Mouse (Mus musculus) hindbrain, embryonic 11.5 days (tissue): ENCODE results near the gene Aff3. TPM values are rescaled to one million over a fixed set of nuclear protein-coding genes. Genes with fewer than 3 reads are reported as not detected.
A peak's percentile ranks its signal among the peaks of the same experiment; 100 is the strongest.

ENCODE experiments used
- ATAC-seq: fragments of 200-750 bp; cut with Nextera tagmentation; 2 replicates; pipeline ENCODE4 v1.8.0; 2017; ENCODE audit warnings: mild to moderate bottlenecking, moderate TSS enrichment, moderate library complexity; ENCODE audit not compliant: low FRiP score
- DNase-seq: peaks from one replicate; pipeline ENCODE4 v3.0.0-alpha.2; 2015; ENCODE audit warnings: low spot score
- H3K27ac ChIP-seq: fragments of 300-500 bp; sonication (generic); 2 replicates; pipeline ENCODE4 v1.5.1; 2014; ENCODE audit warnings: mild to moderate bottlenecking, low read depth, low read length
- H3K27me3 ChIP-seq: fragments of 300-500 bp; sonication (generic); 2 replicates; pipeline ENCODE4 v1.6.1; 2014; ENCODE audit warnings: mild to moderate bottlenecking, low read length, moderate library complexity, mixed read lengths; ENCODE audit not compliant: control insufficient read depth, insufficient read depth
- H3K36me3 ChIP-seq: fragments of 300-500 bp; sonication (generic); 2 replicates; pipeline ENCODE4 v1.6.1; 2014; ENCODE audit warnings: mild to moderate bottlenecking, low read length, moderate library complexity, mixed read lengths; ENCODE audit not compliant: control insufficient read depth, insufficient read depth
- H3K4me1 ChIP-seq: fragments of 300-500 bp; sonication (generic); replicated peaks from 2 replicates; pipeline ENCODE4 v1.6.1; 2014; ENCODE audit warnings: low read length, mixed read lengths; ENCODE audit not compliant: control insufficient read depth, insufficient read depth
- H3K4me2 ChIP-seq: fragments of 300-500 bp; sonication (generic); replicated peaks from 2 replicates; pipeline ENCODE4 v1.6.1; 2014; ENCODE audit warnings: mild to moderate bottlenecking, low read depth, low read length
- H3K4me3 ChIP-seq: fragments of 300-500 bp; sonication (generic); 2 replicates; pipeline ENCODE4 v1.5.1; 2014; ENCODE audit warnings: low read depth, low read length
- H3K9ac ChIP-seq: fragments of 300-500 bp; sonication (generic); 2 replicates; pipeline ENCODE4 v1.6.1; 2014; ENCODE audit warnings: low read depth, low read length
- H3K9me3 ChIP-seq: fragments of 300-500 bp; sonication (generic); 2 replicates; pipeline ENCODE4 v1.6.1; 2016; ENCODE audit warnings: low read length; ENCODE audit not compliant: control insufficient read depth
- whole genome bisulfite sequencing: fragments of 180-500 bp; shearing (Covaris S2); extraction: QIAGEN DNeasy Blood & Tissue Kit; methylation state at CpG from one replicate; pipeline ENCODE4 v1.1.7; 2014; 5-methylcytosine and 5-hydroxymethylcytosine counted together
- polyA plus RNA-seq: library from polyadenylated mRNA; unstranded; fragments of >200 nt; fragmentation: Nextera tagmentation; extraction: Ambion mirVana; gene quantifications from 2 replicates; pipeline ENCODE4 v1.2.1, GENCODE M21; 2014

Gene Aff3
- polyA plus RNA-seq, 1 experiment from 2014 or later, result 19.7 TPM

DNA sequence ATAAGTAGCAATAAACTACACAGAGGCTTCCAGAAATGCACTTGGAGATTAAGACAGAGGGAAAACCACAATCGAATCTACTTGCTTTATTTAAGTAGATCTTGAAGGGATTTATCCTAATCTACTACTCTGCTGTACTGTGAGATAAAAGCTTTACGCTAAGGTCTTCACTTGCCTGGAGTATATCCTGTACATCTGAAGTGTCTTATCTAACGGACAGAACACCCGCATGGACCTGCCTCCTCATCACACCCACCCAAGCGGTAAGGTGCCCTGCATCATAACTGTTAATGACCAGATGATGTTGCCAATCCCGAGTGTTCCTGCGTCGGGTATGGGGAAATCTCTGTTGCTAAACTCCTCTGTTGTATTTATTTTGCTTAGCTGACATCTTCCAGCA, 209.8 kb downstream of the Aff3 start:
- Histone ChIP-seq H3K27me3 (no peaks in the 10 kb centered on the region), H3K4me2 (no peak overlapping the region), H3K36me3 (no peaks in the 10 kb centered on the region), H3K9ac (no peak overlapping the region), H3K4me3 (no peak overlapping the region), H3K4me1 (peaks cover 4% of the 10 kb centered on the region; the same call in 1 of the 2 replicates), H3K27ac (no peak overlapping the region), H3K9me3 (no peaks in the 10 kb centered on the region)
- DNase-seq (no peak), ATAC-seq (no peak)
- WGBS, result 92% methylated on average over 8 of the region's 8 CpGs

DNA sequence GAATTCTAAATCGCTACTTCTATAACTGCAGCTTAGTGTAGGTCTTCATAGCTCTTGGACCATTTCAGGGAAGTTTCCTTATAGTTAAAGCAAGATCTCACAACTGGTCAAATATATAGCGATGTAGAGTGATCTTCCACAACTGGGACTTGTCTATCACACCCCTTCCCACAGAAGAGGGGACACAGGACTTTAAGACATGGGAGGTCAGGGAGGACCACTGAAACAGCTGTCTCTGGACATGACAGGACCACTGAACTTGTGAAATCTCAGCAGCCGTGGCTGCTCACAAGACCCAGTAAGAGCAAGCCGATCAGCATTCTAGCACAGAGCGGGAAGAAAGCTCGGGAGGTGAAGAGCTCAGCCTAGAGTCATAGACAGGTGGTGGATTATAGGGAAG, 213.4 kb downstream of the Aff3 start:
- no peak overlapping the region for H3K27ac ChIP-seq
- no peaks in the 10 kb centered on the region for H3K27me3 ChIP-seq
- WGBS, result 95% methylated on average over 6 of the region's 6 CpGs
- H3K4me3 ChIP-seq, result no peak overlapping the region
- DNase-seq (no peak), ATAC-seq (no peak)
- H3K9me3 ChIP-seq, result no peaks in the 10 kb centered on the region
- no peak overlapping the region for H3K9ac ChIP-seq
- peaks cover 4% of the 10 kb centered on the region; the same call in 1 of the 2 replicates for H3K4me1 ChIP-seq
- H3K4me2 ChIP-seq, result no peak overlapping the region
- no peaks in the 10 kb centered on the region for H3K36me3 ChIP-seq

DNA sequence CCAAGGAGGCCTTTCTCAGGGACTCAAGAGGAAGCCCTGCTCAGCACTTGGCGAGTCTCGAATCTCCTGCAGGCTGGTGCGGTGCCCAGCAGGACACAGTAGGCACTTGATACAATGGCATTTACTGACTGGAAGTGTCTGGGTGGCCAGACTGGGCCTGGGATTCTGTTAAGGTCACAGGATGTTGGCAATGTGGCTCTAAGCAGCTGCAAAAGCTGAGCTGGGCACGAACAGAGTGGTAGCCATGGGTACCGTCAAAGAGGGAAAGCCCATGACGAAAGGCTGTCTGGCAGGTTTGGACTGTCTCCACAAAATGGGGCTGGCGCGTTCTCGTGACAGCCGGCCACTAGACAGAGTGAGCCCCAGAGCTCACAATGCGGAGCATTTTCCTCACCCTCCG, 214.1 kb downstream of the Aff3 start:
- Histone ChIP-seq H3K4me3 (no peak overlapping the region), H3K27ac (peak overlapping the region; percentile 42), H3K36me3 (no peaks in the 10 kb centered on the region), H3K4me2 (no peak overlapping the region), H3K27me3 (no peaks in the 10 kb centered on the region), H3K4me1 (peaks cover 4% of the 10 kb centered on the region), H3K9ac (no peak overlapping the region), H3K9me3 (no peaks in the 10 kb centered on the region)
- WGBS, result 83% methylated on average over 12 of the region's 12 CpGs
- DNase-seq, result no peak
- ATAC-seq, result no peak

DNA sequence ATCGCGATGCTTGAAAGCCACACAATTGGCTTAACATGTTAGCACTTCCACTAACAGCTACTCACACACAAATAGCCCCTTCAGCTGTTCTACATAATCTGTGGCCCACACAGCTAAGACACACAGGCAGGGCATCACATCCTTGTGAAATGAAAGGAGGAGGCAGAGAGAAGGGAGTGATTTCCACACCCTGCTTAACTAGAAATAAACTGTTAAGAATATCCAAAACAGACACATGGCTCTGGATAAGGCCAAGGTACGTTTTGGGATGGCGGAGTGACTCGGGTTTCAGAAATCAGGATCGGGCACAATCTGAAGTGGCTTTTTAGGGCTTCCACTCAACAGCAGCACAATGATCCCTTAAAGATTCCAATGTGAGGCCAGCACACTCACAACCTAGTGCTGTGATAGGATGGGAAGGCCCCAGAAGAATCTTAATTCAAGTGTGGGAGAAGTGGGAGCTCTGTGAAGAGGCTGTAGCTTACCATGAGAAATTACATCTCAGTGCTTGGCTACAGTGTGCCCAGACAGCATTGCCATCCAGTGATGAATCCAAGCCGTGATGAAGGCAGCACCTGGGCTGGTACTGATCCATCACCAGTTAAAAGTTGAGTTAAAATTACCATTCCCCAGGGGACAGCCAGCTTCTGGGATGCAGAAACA, 214.8 kb downstream of the Aff3 start:
- no peak overlapping the region for H3K27ac ChIP-seq
- H3K4me2 ChIP-seq, result no peak overlapping the region
- H3K4me3 ChIP-seq, result no peak overlapping the region
- peaks cover 4% of the 10 kb centered on the region for H3K4me1 ChIP-seq
- no peaks in the 10 kb centered on the region for H3K27me3 ChIP-seq
- no peak overlapping the region for H3K9ac ChIP-seq
- H3K36me3 ChIP-seq, result no peaks in the 10 kb centered on the region
- 73% methylated on average over 7 of the region's 7 CpGs for WGBS
- no peak for ATAC-seq
- no peaks in the 10 kb centered on the region for H3K9me3 ChIP-seq
- no peak for DNase-seq

DNA sequence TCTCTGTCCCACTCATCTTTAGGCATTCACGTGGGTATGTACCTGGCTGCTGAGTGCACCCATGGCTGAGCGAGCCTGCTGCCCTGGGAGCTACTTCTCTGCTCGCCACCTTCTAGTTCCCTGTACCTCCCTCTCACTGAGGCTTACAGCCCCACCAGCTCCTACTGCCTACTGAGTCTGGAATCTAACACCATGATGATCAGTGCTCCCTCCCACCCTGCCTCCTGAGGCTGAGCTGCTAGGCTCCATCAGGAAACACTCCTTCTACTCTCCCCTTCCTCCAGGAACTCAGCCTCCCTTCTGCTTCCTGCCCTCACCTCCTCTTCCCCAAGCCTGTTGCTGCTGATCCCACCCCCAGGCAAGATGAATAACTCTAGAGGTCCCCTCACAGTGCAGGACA, 215.9 kb downstream of the Aff3 start:
- H3K4me1 ChIP-seq, result peaks cover 4% of the 10 kb centered on the region
- DNase-seq, result no peak
- 78% methylated on average over 3 of the region's 3 CpGs for WGBS

DNA sequence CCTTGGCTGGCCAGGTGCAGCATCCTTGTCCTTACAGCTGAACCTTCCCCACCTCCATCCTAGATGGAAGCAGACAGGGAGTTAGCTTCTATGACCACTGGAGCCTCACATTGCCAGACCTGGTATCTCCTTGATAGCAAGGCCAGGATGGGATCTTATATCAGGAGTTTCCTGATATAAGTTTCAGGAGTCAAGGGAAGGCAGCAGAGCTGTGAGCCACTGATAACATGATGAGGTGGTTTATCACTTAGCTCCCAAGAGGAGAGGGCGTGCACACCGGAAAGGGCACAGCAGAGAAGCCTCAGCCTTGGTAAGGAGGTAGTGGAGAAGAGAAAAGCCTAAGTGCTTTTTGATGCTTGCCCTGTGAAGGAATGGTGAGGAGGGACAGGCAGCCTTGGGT, 217.2 kb downstream of the Aff3 start:
- H3K4me1 ChIP-seq, result peaks cover 7% of the 10 kb centered on the region
- DNase-seq, result no peak
- H3K4me2 ChIP-seq, result no peak overlapping the region
- no peak overlapping the region for H3K27ac ChIP-seq
- H3K9ac ChIP-seq, result no peak overlapping the region
- H3K27me3 ChIP-seq, result no peaks in the 10 kb centered on the region
- H3K36me3 ChIP-seq, result no peaks in the 10 kb centered on the region
- H3K9me3 ChIP-seq, result no peaks in the 10 kb centered on the region
- no peak overlapping the region for H3K4me3 ChIP-seq
- no peak for ATAC-seq
- 95% methylated on average over 2 of the region's 2 CpGs for WGBS

More for the DNA sequence above, 215.9 kb downstream of the Aff3 start:
- ATAC-seq, result no peak
- H3K27me3 ChIP-seq, result no peaks in the 10 kb centered on the region
- H3K4me2 ChIP-seq, result no peak overlapping the region
- no peak overlapping the region for H3K9ac ChIP-seq
- H3K27ac ChIP-seq, result no peak overlapping the region
- no peak overlapping the region for H3K4me3 ChIP-seq
- H3K9me3 ChIP-seq, result no peaks in the 10 kb centered on the region
- no peaks in the 10 kb centered on the region for H3K36me3 ChIP-seq

DNA sequence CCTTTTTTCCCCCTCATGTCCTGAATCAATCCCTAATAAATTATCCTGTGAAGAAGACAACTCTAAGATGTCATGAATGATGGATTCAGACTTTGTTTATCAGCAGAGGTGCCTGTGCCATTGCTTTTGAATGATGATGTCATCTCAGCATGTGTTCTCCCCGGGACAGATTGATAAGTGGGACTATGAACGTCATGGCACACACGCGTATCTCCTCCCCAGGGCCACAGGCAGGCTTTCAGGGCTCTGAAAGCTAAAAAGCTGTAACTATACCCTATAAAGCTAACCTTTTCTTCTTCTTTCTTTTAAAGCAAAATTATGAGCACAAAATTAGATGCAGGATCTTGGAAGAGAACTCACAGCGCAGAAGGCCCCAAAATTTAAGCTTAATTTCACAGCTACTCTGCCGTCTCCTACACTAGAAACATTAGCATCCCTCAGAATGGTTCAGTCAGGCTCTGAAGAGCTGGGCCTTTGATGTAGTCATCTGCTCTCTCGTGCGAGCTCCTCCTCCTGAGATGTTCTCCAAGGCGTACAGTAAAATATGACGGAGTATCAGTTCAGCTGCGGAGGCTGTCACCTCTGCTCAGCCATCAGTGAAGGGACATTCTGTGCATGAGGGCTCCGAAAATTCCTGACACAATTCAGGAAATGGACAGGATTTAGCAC, 218.5 kb downstream of the Aff3 start:
- WGBS, result 66% methylated on average over 12 of the region's 12 CpGs
- Histone ChIP-seq H3K9ac (no peak overlapping the region), H3K27me3 (no peaks in the 10 kb centered on the region), H3K4me1 (peaks cover 7% of the 10 kb centered on the region), H3K36me3 (no peaks in the 10 kb centered on the region), H3K4me2 (no peak overlapping the region), H3K9me3 (no peaks in the 10 kb centered on the region), H3K27ac (peak overlapping the region; percentile 49; the same call in 1 of the 2 replicates), H3K4me3 (no peak overlapping the region)
- DNase-seq (no peak), ATAC-seq (no peak)

DNA sequence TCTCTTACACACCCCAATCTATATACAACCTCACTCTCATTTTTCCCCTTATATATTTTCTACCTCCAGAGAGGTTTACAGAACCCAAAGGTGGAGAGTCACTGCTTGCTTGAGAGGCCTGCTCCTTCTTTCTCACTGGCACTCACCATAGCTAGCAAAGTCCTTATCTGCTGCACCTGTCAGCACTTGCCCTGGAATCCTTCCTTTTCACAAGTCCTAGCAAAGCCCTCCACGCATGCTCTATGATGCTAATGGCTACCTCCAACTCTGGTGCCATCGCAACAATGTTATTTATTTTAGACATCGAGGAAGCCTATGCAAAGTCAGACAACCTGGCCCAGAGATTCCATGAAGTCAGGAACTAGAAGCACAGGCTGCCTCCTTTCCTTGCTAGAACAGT, 221.9 kb downstream of the Aff3 start:
- no peaks in the 10 kb centered on the region for H3K27me3 ChIP-seq
- DNase-seq, result no peak
- WGBS, result 79% methylated on average over 3 of the region's 3 CpGs
- H3K4me3 ChIP-seq, result no peak overlapping the region
- no peak for ATAC-seq
- H3K9ac ChIP-seq, result no peak overlapping the region
- H3K36me3 ChIP-seq, result no peaks in the 10 kb centered on the region
- H3K9me3 ChIP-seq, result no peaks in the 10 kb centered on the region
- H3K4me2 ChIP-seq, result no peak overlapping the region
- peak overlapping the region; percentile 30; the same call in 1 of the 2 replicates for H3K27ac ChIP-seq
- peaks cover 14% of the 10 kb centered on the region for H3K4me1 ChIP-seq

DNA sequence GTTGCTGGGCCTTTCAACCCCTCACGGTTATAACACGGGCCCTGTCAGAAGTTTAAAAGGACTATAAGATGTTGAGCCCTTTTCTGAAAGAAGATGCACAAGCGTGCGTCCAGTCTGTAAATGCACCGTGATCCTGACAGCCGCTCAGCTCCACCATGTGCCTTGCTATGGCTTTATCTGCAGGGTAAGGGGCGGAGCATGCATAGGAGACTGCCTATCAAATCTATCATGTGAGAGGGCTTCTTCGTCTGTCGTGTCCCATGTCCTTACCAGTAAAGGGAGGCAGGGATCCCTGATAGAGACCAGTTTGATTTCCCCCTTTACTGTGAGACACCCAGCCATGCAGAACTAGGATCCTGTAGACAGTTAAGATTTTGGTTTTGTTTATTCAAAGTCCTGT, 222.3 kb downstream of the Aff3 start:
- H3K4me3 ChIP-seq, result no peak overlapping the region
- ATAC-seq (no peak), DNase-seq (no peak)
- no peak overlapping the region for H3K9ac ChIP-seq
- 59% methylated on average over 9 of the region's 9 CpGs for WGBS
- peaks cover 15% of the 10 kb centered on the region for H3K4me1 ChIP-seq
- H3K27ac ChIP-seq, result no peak overlapping the region
- no peaks in the 10 kb centered on the region for H3K9me3 ChIP-seq
- no peak overlapping the region for H3K4me2 ChIP-seq
- H3K36me3 ChIP-seq, result no peaks in the 10 kb centered on the region
- H3K27me3 ChIP-seq, result no peaks in the 10 kb centered on the region
